Mouse (Mus musculus) G1E (cell line): ENCODE results near the gene Ttbk1.

ENCODE experiments used
- CTCF ChIP-seq: IDR thresholded peaks from 2 replicates; pipeline ENCODE4 v1.5.1; 2012; ENCODE audit warnings: low read depth, low read length, inconsistent platforms, mixed read lengths
- GATA1 ChIP-seq: IDR thresholded peaks from 2 replicates; pipeline ENCODE4 v1.6.1; 2012; ENCODE audit warnings: borderline replicate concordance, low read length, inconsistent platforms, mixed read lengths
- POLR2AphosphoS5 ChIP-seq: IDR thresholded peaks from 2 replicates; pipeline ENCODE4 v1.6.1; 2012; ENCODE audit warnings: low read depth, low read length, inconsistent platforms; ENCODE audit not compliant: insufficient replicate concordance
- TAL1 ChIP-seq: conservative IDR thresholded peaks from 2 replicates; pipeline ENCODE4 v1.6.1; 2012; ENCODE audit warnings: low read depth, low read length, inconsistent platforms, mixed read lengths

GRCm38 (mm10) chr17:46419717-46420116 is 67.8 kb downstream of the Ttbk1 start:
- no peak for TF ChIP-seq POLR2AphosphoS5
- TF ChIP-seq CTCF = no peak
- no peak for TF ChIP-seq GATA1
- TF ChIP-seq TAL1 = no peak
